Mouse (Mus musculus) G1E-ER4 (cell line): Measurements from ENCODE around the gene Creg1. TPM values are rescaled to one million over a fixed set of nuclear protein-coding genes. Genes with fewer than 3 reads are reported as not detected.

Source experiments
- GATA1 ChIP-seq: IDR thresholded peaks from one replicate; pipeline ENCODE4 v1.8.0; 2012; ENCODE audit warnings: low read length, inconsistent platforms
- polyA plus RNA-seq: library from polyadenylated mRNA; stranded (reverse); fragments of >175 nt; gene quantifications from 2 replicates; pipeline ENCODE4 v1.2.3, GENCODE M21; 2012

Gene Creg1
- polyA plus RNA-seq, 1 experiment, result 153 TPM

- no peak for TF ChIP-seq GATA1
Measured at GRCm38 (mm10) chr1:165766295-165766890, 2.8 kb downstream of the Creg1 start.

GRCm38 (mm10) chr1:165768894-165769512 lies 5.5 kb downstream of the Creg1 start:
- TF ChIP-seq GATA1, result no peak

- TF ChIP-seq GATA1, result no peak
Measured at GRCm38 (mm10) chr1:165770181-165770759, 6.7 kb downstream of the Creg1 start.

- no peak for TF ChIP-seq GATA1
Measured at GRCm38 (mm10) chr1:165771491-165771897, 7.9 kb downstream of the Creg1 start.

GRCm38 (mm10) chr1:165771998-165772397 lies 8.5 kb downstream of the Creg1 start:
- TF ChIP-seq GATA1, result no peak

GRCm38 (mm10) chr1:165775518-165776294 lies 12.2 kb downstream of the Creg1 start:
- TF ChIP-seq GATA1, result no peak

GRCm38 (mm10) chr1:165779954-165780585 lies 16.5 kb downstream of the Creg1 start:
- no peak for TF ChIP-seq GATA1

GRCm38 (mm10) chr1:165780586-165781111 lies 17.1 kb downstream of the Creg1 start:
- no peak for TF ChIP-seq GATA1

GRCm38 (mm10) chr1:165781426-165781825 lies 17.9 kb downstream of the Creg1 start:
- no peak for TF ChIP-seq GATA1

GRCm38 (mm10) chr1:165781911-165782310 lies 18.4 kb downstream of the Creg1 start:
- TF ChIP-seq GATA1, result no peak

- no peak for TF ChIP-seq GATA1
Measured at GRCm38 (mm10) chr1:165786296-165786695, 22.8 kb downstream of the Creg1 start.

- no peak for TF ChIP-seq GATA1
Measured at GRCm38 (mm10) chr1:165788511-165788910, 25.0 kb downstream of the Creg1 start, which contains the start of gene Cd247. Gene Cd247 (plus strand): TSS chr1:165788681.

- TF ChIP-seq GATA1, result no peak
Measured at GRCm38 (mm10) chr1:165789066-165789660, 25.6 kb downstream of the Creg1 start.

GRCm38 (mm10) chr1:165789963-165790362 lies 26.4 kb downstream of the Creg1 start:
- TF ChIP-seq GATA1, result no peak

- TF ChIP-seq GATA1, result no peak
Measured at GRCm38 (mm10) chr1:165790461-165791210, 27.1 kb downstream of the Creg1 start.
